Mouse (Mus musculus) Patski (cell line): ENCODE results near the gene Pcnp. TPM values are rescaled to one million over a fixed set of nuclear protein-coding genes. Genes with fewer than 3 reads are reported as not detected.
"Not testable (repeated sequence)": the region's sequence is repeated elsewhere in the genome, so short reads cannot be mapped to it uniquely, and the experiment has no call there.

ENCODE experiments used
- ATAC-seq: fragments of 100-300 bp; one replicate; pipeline ENCODE4 v1.8.0; 2021
- CTCF ChIA-PET: fragments of 350-600 bp; sonication (Branson Sonifier 250); formaldehyde crosslinking; loops from one replicate; lab custom pipeline; 2022; ENCODE audit warnings: inconsistent platforms; lab: Charles Lee
- POLR2A ChIA-PET: fragments of 350-600 bp; sonication (Branson Sonifier 250); formaldehyde crosslinking; loops from one replicate; lab custom pipeline; 2022; ENCODE audit warnings: antibody characterized with exemption, inconsistent platforms; lab: Charles Lee
- DNase-seq: peaks from one replicate; pipeline ENCODE4 v3.0.0-alpha.2; 2011; ENCODE audit warnings: low read depth, low spot score
- H3K27me3 ChIP-seq: fragments of 371-371 bp; one replicate; pipeline ENCODE4 v1.5.1; 2021
- CTCF ChIP-seq: fragments of 100-300 bp; IDR thresholded peaks from one replicate; pipeline ENCODE4 v1.5.1; 2021
- in situ Hi-C: fragments of 300-500 bp; cut with MboI; formaldehyde crosslinking; loops from 3 replicates; pipeline ENCODE4 v1.11.1; 2018; ENCODE audit warnings: low pct_unique_long_range_greater_than_20kb, mixed read lengths
- polyA plus RNA-seq: library from polyadenylated mRNA; unstranded; gene quantifications from one replicate; pipeline ENCODE4 v1.2.3, GENCODE M21; 2021

Pcnp gene
- polyA plus RNA-seq, 1 experiment from 2014 or later: 96.6 TPM

GRCm38 (mm10) chr16:56068523-56069070, 39.1 kb upstream of the Pcnp start:
- ChIA-PET POLR2A (no interaction called here), CTCF (interaction anchor here (1.2 to 2.0 kb wide), 4 partner anchors 11 to 117 kb away, joined by 5 to 6 read pairs (median 6); no protein-coding TSS in a partner anchor)
- ATAC-seq (no peak), DNase-seq (no peak)
- in situ Hi-C loops: loop anchor here (10.0 kb wide), 2 partner anchors 94 to 124 kb away; partner anchors contain the start of gene Zbtb11
- no peak for TF ChIP-seq CTCF
- peaks cover 6% of the 10 kb centered on the region for H3K27me3 ChIP-seq

DNA sequence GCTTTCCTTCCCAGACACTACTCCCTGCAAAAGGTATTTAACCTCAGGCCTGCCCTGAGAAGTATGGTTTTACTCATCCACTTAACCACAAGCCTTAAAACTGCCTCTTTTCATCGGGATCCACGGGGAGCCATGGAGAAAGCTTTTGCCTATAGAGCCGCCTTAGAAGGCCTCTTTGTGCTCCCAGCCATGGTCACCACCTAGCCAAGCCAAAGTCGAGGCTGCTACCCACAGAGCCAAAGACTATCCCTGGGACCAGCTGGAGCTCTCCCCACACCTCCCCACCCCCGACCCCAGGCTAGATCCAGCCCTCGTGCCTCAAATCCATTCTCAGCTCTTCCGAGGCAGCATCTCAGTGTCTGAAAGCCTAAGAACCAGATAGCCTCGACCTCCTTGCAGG, 36.6 kb upstream of the Pcnp start:
- in situ Hi-C loops: loop anchor here (10.0 kb wide), 2 partner anchors 91 to 121 kb away; partner anchors contain the start of gene Zbtb11
- H3K27me3 ChIP-seq: peaks cover 6% of the 10 kb centered on the region
- DNase-seq (no peak), ATAC-seq (no peak)
- POLR2A ChIA-PET: no interaction called here
- TF ChIP-seq CTCF: no peak
- CTCF ChIA-PET: interaction anchor here (0.7 to 2.8 kb wide), 4 partner anchors 25 to 115 kb away, joined by 3 to 13 read pairs (median 6); no protein-coding TSS in a partner anchor

DNA sequence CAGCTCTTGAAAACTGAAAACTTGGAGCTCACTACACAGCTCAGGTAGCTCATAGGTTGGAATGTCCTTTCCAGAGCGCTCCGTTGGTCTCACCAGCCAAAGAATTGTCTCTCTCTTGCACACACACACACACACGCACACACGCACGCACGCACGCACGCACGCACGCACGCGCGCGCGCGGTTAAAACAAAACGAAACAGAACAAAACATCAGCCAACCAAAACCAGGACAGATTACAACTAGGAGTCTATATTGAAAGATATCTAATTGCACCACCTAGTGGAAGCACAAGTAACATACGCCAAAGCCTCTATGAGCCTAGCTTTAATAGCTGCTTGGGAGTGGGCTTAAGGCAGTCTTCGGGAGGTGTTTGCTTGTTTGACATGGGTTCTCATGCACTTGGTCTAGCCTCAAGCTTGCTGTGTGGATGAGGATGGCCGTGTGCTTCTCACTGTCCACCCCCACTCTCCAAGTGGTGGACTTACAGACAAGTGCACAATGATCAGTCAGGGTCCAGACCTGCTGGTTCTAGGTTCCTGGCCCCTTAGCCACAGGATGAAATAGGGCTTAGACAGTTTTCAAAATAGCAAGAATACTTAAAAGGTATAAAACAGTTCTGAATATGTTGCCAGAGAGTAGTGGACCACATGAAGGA, 34.9 kb upstream of the Pcnp start:
- ChIA-PET POLR2A (interaction anchor here (0.6 kb wide), 1 partner anchor 99 kb away, joined by 3 read pairs; the partner anchor contains the start of gene Rpl24), CTCF (interaction anchor here (0.5 to 2.8 kb wide), 18 partner anchors 9 to 217 kb away, joined by 3 to 15 read pairs (median 4); no protein-coding TSS in a partner anchor)
- peaks cover 6% of the 10 kb centered on the region for H3K27me3 ChIP-seq
- no peak for DNase-seq
- in situ Hi-C loops: loop anchor here (10.0 kb wide), 2 partner anchors 90 to 120 kb away; partner anchors contain the start of gene Zbtb11
- ATAC-seq: peak; percentile 89
- TF ChIP-seq CTCF: peak; percentile 74

DNA sequence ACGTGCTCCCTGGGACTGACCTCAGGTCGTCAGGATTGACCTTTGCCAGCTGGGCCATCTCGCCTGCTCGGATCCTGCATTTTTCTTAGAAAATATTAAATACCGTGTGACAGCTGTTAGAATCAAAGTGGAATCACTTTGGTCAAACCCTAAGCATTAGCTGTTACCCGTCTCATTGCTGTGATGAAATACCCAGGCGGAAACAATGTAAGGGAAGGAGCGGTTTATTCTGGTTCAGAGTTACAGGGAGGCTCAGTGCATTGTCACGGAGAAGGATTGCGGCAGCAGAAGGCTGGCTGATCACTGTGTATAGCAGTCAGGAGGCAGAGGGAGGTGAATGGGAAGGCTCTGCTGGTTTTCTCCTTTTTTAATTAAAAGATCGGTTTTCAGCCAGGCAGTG, 33.4 kb upstream of the Pcnp start:
- DNase-seq (no peak), ATAC-seq (no peak)
- in situ Hi-C loops: loop anchor here (10.0 kb wide), 2 partner anchors 88 to 118 kb away; partner anchors contain the start of gene Zbtb11
- no peak for TF ChIP-seq CTCF
- peaks cover 2% of the 10 kb centered on the region for H3K27me3 ChIP-seq
- ChIA-PET CTCF (interaction anchor here (1.2 to 2.6 kb wide), 5 partner anchors 87 to 121 kb away, joined by 3 to 15 read pairs (median 7); no protein-coding TSS in a partner anchor), POLR2A (no interaction called here)

DNA sequence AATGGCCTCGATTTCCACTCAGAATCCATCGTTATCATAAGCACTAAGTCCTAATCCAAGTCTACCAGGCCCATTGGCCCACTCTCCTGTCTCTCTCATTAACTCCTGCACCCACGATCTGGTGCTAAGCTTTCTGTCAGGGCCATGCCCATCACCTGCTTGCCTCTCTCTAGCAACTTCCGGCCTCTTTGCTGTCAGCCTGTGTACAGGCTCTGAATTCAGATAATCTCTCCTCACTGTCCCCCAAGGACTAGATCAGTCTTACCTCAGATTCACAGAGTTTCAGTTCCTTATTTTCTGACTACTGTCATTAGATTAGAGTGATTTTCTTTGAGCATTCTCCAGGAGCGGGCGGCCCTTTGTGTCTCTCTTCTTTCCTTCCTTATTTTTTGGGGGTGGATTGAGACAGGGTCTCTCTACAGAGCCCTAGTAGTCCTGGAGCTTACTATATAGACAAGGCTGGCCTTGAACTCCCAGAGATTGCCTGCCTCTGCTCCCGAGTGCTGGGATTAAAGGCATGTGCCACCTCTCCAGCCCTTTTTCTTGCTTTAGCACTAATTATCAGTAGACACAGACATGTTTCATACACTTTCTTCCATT, 32.6 kb upstream of the Pcnp start:
- CTCF ChIA-PET: interaction anchor here (1.2 kb wide), 1 partner anchor 111 kb away, joined by 3 read pairs; no protein-coding TSS in a partner anchor
- POLR2A ChIA-PET: no interaction called here
- ATAC-seq (no peak), DNase-seq (no peak)
- TF ChIP-seq CTCF: no peak
- in situ Hi-C loops: loop anchor here (10.0 kb wide), 2 partner anchors 87 to 117 kb away; partner anchors contain the start of gene Zbtb11
- no peaks in the 10 kb centered on the region for H3K27me3 ChIP-seq

DNA sequence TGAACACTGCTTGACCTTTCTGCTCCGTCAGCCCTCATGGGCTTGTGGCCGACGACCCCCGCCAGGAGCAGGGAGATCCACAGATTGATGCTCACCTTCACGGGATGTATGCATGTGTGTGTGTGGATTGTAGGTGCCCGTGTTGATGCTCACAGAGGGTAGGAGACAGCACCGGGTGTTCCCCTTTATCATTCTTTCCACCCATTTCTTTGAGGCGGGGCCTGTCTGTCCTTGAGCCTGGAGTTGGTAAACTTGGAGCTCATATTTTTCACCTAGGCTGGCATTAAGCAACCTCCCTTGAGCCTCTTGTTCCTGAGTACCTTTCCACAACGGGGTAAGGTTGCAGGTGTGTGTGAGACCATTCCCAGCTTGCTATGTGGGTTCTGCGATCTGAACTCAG, 28.6 kb upstream of the Pcnp start:
- CTCF ChIA-PET: interaction anchor here (0.9 to 1.4 kb wide), 3 partner anchors 10 to 107 kb away, joined by 3 to 5 read pairs (median 4); no protein-coding TSS in a partner anchor
- POLR2A ChIA-PET: no interaction called here
- ATAC-seq (no peak), DNase-seq (no peak)
- in situ Hi-C loops: no loop called here
- H3K27me3 ChIP-seq: no peaks in the 10 kb centered on the region
- TF ChIP-seq CTCF: no peak

GRCm38 (mm10) chr16:56056944-56057590, 27.5 kb upstream of the Pcnp start:
- ATAC-seq: no peak
- no peak for TF ChIP-seq CTCF
- no peak for DNase-seq
- no peaks in the 10 kb centered on the region for H3K27me3 ChIP-seq
- ChIA-PET CTCF (interaction anchor here (1.4 kb wide), 1 partner anchor 11 kb away, joined by 5 read pairs; no protein-coding TSS in a partner anchor), POLR2A (no interaction called here)
- in situ Hi-C loops: no loop called here

DNA sequence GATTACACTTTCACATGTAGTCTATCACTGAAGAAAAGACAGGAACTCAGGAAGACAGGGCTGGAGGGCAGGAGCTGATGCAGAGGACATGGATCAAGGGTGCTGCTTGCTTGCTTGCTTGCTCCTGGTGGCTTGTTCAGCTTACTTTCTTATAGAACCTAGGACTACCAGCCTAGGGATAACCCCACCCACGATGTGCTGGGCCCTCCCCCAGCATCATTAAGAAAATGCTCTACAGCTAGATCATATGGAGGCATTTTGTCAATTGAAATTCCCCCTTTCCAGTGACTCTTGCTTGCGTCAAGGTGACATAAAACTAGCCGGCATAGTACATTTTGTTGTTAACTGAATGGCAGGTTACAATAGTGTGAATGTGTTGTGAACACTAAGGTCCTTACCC, 26.4 kb upstream of the Pcnp start:
- CTCF ChIA-PET: interaction anchor here (1.1 kb wide), 1 partner anchor 8 kb away, joined by 4 read pairs; no protein-coding TSS in a partner anchor
- DNase-seq (no peak), ATAC-seq (no peak)
- in situ Hi-C loops: no loop called here
- POLR2A ChIA-PET: no interaction called here
- no peak for TF ChIP-seq CTCF
- no peaks in the 10 kb centered on the region for H3K27me3 ChIP-seq

GRCm38 (mm10) chr16:56048038-56048437, 18.5 kb upstream of the Pcnp start, which contains the start of gene Senp7:
Senp7 (plus strand) TSS chr16:56048338.
- H3K27me3 ChIP-seq, DNase-seq, in situ Hi-C loops, ATAC-seq, CTCF ChIA-PET, POLR2A ChIA-PET: not testable (repeated sequence)

GRCm38 (mm10) chr16:56038090-56038489, 8.6 kb upstream of the Pcnp start:
- ChIA-PET POLR2A (no interaction called here), CTCF (no interaction called here)
- in situ Hi-C loops: no loop called here
- no peak for ATAC-seq
- no peaks in the 10 kb centered on the region for H3K27me3 ChIP-seq
- TF ChIP-seq CTCF: no peak
- DNase-seq: no peak
